Mouse (Mus musculus): ENCODE measurements around the gene Gja5.
A peak's percentile ranks its signal among the peaks of the same experiment; 100 is the strongest.
"Not testable (repeated sequence)": the region's sequence is repeated elsewhere in the genome, so short reads cannot be mapped to it uniquely, and the experiment has no call there.

Gene Gja5

GRCm38 (mm10) chr3:97032053-97032496, 127.6 kb downstream of the Gja5 start:
- no peak for DNase-seq (ENCODE audit: low read depth, low spot score)

- no peak for DNase-seq (ENCODE audit: low read depth, low spot score)
Observed at GRCm38 (mm10) chr3:97035558-97035957, 131.1 kb downstream of the Gja5 start.

- DNase-seq (ENCODE audit: low read depth, low spot score): no peak
Observed at GRCm38 (mm10) chr3:97037119-97037518, 132.6 kb downstream of the Gja5 start.

- no peak for DNase-seq (ENCODE audit: low read depth, low spot score)
Observed at GRCm38 (mm10) chr3:97039721-97040120, 135.2 kb downstream of the Gja5 start.

GRCm38 (mm10) chr3:97044188-97044587, 139.7 kb downstream of the Gja5 start:
- DNase-seq (ENCODE audit: low read depth, low spot score): no peak

GRCm38 (mm10) chr3:97047757-97048156, 143.3 kb downstream of the Gja5 start:
- no peak for DNase-seq (ENCODE audit: low read depth, low spot score)

- peak; percentile 5 for DNase-seq (ENCODE audit: low read depth, low spot score)
Observed at GRCm38 (mm10) chr3:97048360-97048759, 143.9 kb downstream of the Gja5 start.

GRCm38 (mm10) chr3:97051264-97051744, 146.8 kb downstream of the Gja5 start:
- DNase-seq (ENCODE audit: low read depth, low spot score): no peak

- DNase-seq (ENCODE audit: low read depth, low spot score): no peak
Observed at GRCm38 (mm10) chr3:97052069-97052799, 147.7 kb downstream of the Gja5 start.

GRCm38 (mm10) chr3:97058704-97059103, 154.2 kb downstream of the Gja5 start:
- DNase-seq (ENCODE audit: low read depth, low spot score): no peak

- DNase-seq (ENCODE audit: low read depth, low spot score): no peak
Observed at GRCm38 (mm10) chr3:97060119-97060518, 155.6 kb downstream of the Gja5 start.

- no peak for DNase-seq (ENCODE audit: low read depth, low spot score)
Observed at GRCm38 (mm10) chr3:97062814-97063213, 158.3 kb downstream of the Gja5 start.

- no peak for DNase-seq (ENCODE audit: low read depth, low spot score)
Observed at GRCm38 (mm10) chr3:97064046-97064445, 159.6 kb downstream of the Gja5 start.

GRCm38 (mm10) chr3:97069589-97069988, 165.1 kb downstream of the Gja5 start:
- DNase-seq (ENCODE audit: low read depth, low spot score): not testable (repeated sequence)

- not testable (repeated sequence) for DNase-seq (ENCODE audit: low read depth, low spot score)
Observed at GRCm38 (mm10) chr3:97071916-97072315, 167.4 kb downstream of the Gja5 start.

GRCm38 (mm10) chr3:97072361-97072760, 167.9 kb downstream of the Gja5 start:
- not testable (repeated sequence) for DNase-seq (ENCODE audit: low read depth, low spot score)

- DNase-seq (ENCODE audit: low read depth, low spot score): not testable (repeated sequence)
Observed at GRCm38 (mm10) chr3:97075744-97076350, 171.4 kb downstream of the Gja5 start.

GRCm38 (mm10) chr3:97076412-97076811, 171.9 kb downstream of the Gja5 start:
- peak; percentile 63 for DNase-seq (ENCODE audit: low read depth, low spot score)

- DNase-seq (ENCODE audit: low read depth, low spot score): no peak
Observed at GRCm38 (mm10) chr3:97078436-97078835, 173.9 kb downstream of the Gja5 start.

- DNase-seq (ENCODE audit: low read depth, low spot score): no peak
Observed at GRCm38 (mm10) chr3:97082156-97082555, 177.7 kb downstream of the Gja5 start.

- peak; percentile 28 for DNase-seq (ENCODE audit: low read depth, low spot score)
Observed at GRCm38 (mm10) chr3:97087326-97087725, 182.8 kb downstream of the Gja5 start.

- DNase-seq (ENCODE audit: low read depth, low spot score): not testable (repeated sequence)
Observed at GRCm38 (mm10) chr3:97088291-97088690, 183.8 kb downstream of the Gja5 start.

- not testable (repeated sequence) for DNase-seq (ENCODE audit: low read depth, low spot score)
Observed at GRCm38 (mm10) chr3:97091971-97092370, 187.5 kb downstream of the Gja5 start.

Measured in CD4-positive helper T cell, adult 2 months (primary cell).